In the genomic region with DNA sequence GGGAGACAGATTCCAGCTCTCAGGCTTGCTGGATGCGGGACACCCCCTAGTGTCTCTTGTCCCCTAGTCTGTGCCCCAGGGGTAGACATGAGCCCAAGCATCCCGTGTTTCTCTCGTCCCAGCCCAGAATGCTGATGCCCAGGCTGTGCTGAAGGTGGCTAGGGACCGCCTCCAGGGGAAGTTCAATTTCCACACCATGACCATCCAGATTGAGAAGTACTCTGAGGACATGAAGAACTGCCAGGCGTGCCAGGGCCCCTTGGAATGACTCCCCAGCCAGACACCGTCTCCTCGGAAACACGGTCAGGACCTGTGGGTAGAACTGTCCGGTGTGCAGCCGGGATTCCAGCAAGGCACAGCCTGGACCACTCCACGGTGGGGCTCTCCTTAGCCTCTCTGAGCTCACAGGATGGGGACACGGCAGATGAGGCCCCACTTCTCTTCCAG, we compare ENCODE assay signal across 22 mouse cellular contexts. TPM values are rescaled to one million over a fixed set of nuclear protein-coding genes. Genes with fewer than 3 reads are reported as not detected.
DNase-seq lines count a peak whose midpoint lies in the region; ATAC-seq and TF ChIP-seq lines count a peak whose summit lies in the region.
"Had no signal": no experiment of that assay in that cellular context is flagged by ENCODE, and none has a peak within 500 bp of the region (broad histone marks: within the 10 kb centered on the region; RNA-seq: fewer than 3 reads in every experiment).

No protein-coding gene starts in this region.

- H3K27me3 ChIP-seq in hindbrain, embryonic 13.5 days = peaks cover 12% of the 10 kb centered on the region
- H3K27me3 ChIP-seq in hindbrain, embryonic 12.5 days = peaks cover 8% of the 10 kb centered on the region; the same call in 1 of the 2 replicates
- no peaks in the 10 kb centered on the region for H3K27me3 ChIP-seq in testis, adult 2 months (ENCODE audit: control insufficient read depth, insufficient read depth, low read length)

- H3K4me3 ChIP-seq in hindbrain, embryonic 13.5 days = no peak overlapping the region
- H3K4me3 ChIP-seq in hindbrain, embryonic 12.5 days = no peak overlapping the region
- no peak overlapping the region for H3K4me3 ChIP-seq in testis, adult 2 months (ENCODE audit: control insufficient read depth, low read depth, low read length)
- H3K4me3 ChIP-seq: forebrain, embryonic 12.5 days; hindbrain, embryonic 15.5 days; left cerebral cortex, adult 2 months; limb, embryonic 10.5 days; megakaryocyte, embryonic 14.5 days had no signal

- no peak overlapping the region for H3K27ac ChIP-seq in hindbrain, embryonic 13.5 days
- no peak overlapping the region for H3K27ac ChIP-seq in hindbrain, embryonic 12.5 days
- peak overlapping the region; percentile 30; the same call in 1 of the 2 replicates for H3K27ac ChIP-seq in testis, adult 2 months (ENCODE audit: control insufficient read depth, insufficient read depth, low read depth, low read length)
- H3K27ac ChIP-seq: forebrain, embryonic 12.5 days; hindbrain, embryonic 15.5 days; left cerebral cortex, adult 2 months; stomach, postnatal 0 days had no signal

- DNase-seq in gastrocnemius, postnatal 25 days = peak; percentile 47
- DNase-seq in gastrocnemius, postnatal 10 days = no peak
- DNase-seq in testis, postnatal 14 days (ENCODE audit: low spot score) = no peak
- no peak for DNase-seq in thymus, postnatal 10 days (ENCODE audit: low spot score in 2 of 2)
- DNase-seq: cerebellum, adult 2 months; cerebellum, postnatal 36 days; layer of hippocampus, adult 9-11 months; lung, adult 2 months; right cerebral cortex, postnatal 25 days; thymus, postnatal 36 days had no signal

- H3K4me2 ChIP-seq in hindbrain, embryonic 13.5 days = no peak overlapping the region
- no peak overlapping the region for H3K4me2 ChIP-seq in hindbrain, embryonic 12.5 days (replicated peaks)
- H3K4me2 ChIP-seq: forebrain, embryonic 12.5 days; hindbrain, embryonic 15.5 days; liver, embryonic 11.5 days had no signal

- peaks cover 17% of the 10 kb centered on the region for H3K4me1 ChIP-seq in hindbrain, embryonic 13.5 days (replicated peaks)
- H3K4me1 ChIP-seq in hindbrain, embryonic 12.5 days = peaks cover 21% of the 10 kb centered on the region
- H3K4me1 ChIP-seq in testis, adult 2 months (ENCODE audit: control insufficient read depth, insufficient read depth, low read length) = peaks cover 14% of the 10 kb centered on the region

- 63% methylated on average over 12 of the region's 12 CpGs for WGBS in hindbrain, embryonic 13.5 days
- 60% methylated on average over 12 of the region's 12 CpGs for WGBS in hindbrain, embryonic 12.5 days

- TF ChIP-seq CTCF in testis, adult 2 months (IDR thresholded peaks at IDR 0.05; ENCODE audit: control insufficient read depth, insufficient read depth, insufficient replicate concordance, low read depth, low read length) = no peak

- ATAC-seq in hindbrain, embryonic 13.5 days (ENCODE audit: low FRiP score) = no peak
- ATAC-seq in hindbrain, embryonic 12.5 days (ENCODE audit: low FRiP score) = no peak
- ATAC-seq: midbrain, embryonic 16.5 days had no signal

- H3K9me3 ChIP-seq in hindbrain, embryonic 13.5 days = no peaks in the 10 kb centered on the region
- H3K9me3 ChIP-seq in hindbrain, embryonic 12.5 days (replicated peaks) = no peaks in the 10 kb centered on the region
- H3K9me3 ChIP-seq: forebrain, embryonic 12.5 days; hindbrain, embryonic 15.5 days; limb, embryonic 10.5 days; megakaryocyte, embryonic 14.5 days had no signal

- no peaks in the 10 kb centered on the region for H3K36me3 ChIP-seq in hindbrain, embryonic 13.5 days
- no peaks in the 10 kb centered on the region for H3K36me3 ChIP-seq in hindbrain, embryonic 12.5 days
- no peaks in the 10 kb centered on the region for H3K36me3 ChIP-seq in testis, adult 2 months (ENCODE audit: control insufficient read depth, insufficient read depth, low read length)
- H3K36me3 ChIP-seq: forebrain, embryonic 12.5 days; hindbrain, embryonic 15.5 days; limb, embryonic 10.5 days had no signal

- peak overlapping the region; percentile 46; the same call in 1 of the 2 replicates for H3K9ac ChIP-seq in hindbrain, embryonic 13.5 days
- no peak overlapping the region for H3K9ac ChIP-seq in hindbrain, embryonic 12.5 days
- H3K9ac ChIP-seq: forebrain, embryonic 12.5 days; hindbrain, embryonic 15.5 days had no signal

- TF ChIP-seq POLR2A in testis, adult 2 months (IDR thresholded peaks at IDR 0.05; ENCODE audit: control insufficient read depth, low read depth, low read length) = no peak

RNA-seq across cellular contexts. Expression of a gene that starts 9.3 kb away (rescaled TPM):
- total RNA-seq in gastrocnemius, postnatal 25 days (2021) = 1 to 10 TPM; 1.4 to 7.2 TPM
- total RNA-seq in gastrocnemius, postnatal 10 days (2021) = under 1 TPM; 0.29 to 0.66 TPM
- polyA plus RNA-seq in hindbrain, embryonic 13.5 days (2015; fragmentation: Nextera tagmentation; extraction: Ambion mirVana) = not detected in 2 replicates
- not detected in 2 replicates for polyA plus RNA-seq in hindbrain, embryonic 12.5 days (2016; fragmentation: Nextera tagmentation; extraction: Ambion mirVana)
- 19.1 and 21.3 TPM in 2 replicates for polyA plus RNA-seq in testis, adult 2 months (2012; rRNA removed)
- total RNA-seq: left cerebral cortex, adult 2 months had no signal
- polyA plus RNA-seq: forebrain, embryonic 12.5 days; limb, embryonic 10.5 days; liver, embryonic 11.5 days had no signal

RNA-seq across cellular contexts. Expression of a gene that starts 31.4 kb away (rescaled TPM):
- 10 to 100 TPM; 25.5 to 29.2 TPM for total RNA-seq in gastrocnemius, postnatal 25 days (2021)
- total RNA-seq in gastrocnemius, postnatal 10 days (2021) = 10 to 100 TPM; 24.7 to 27.4 TPM
- 0.36 and 0.45 TPM in 2 replicates for polyA plus RNA-seq in hindbrain, embryonic 13.5 days (2015; fragmentation: Nextera tagmentation; extraction: Ambion mirVana)
- 1.2 and 1.7 TPM in 2 replicates for polyA plus RNA-seq in hindbrain, embryonic 12.5 days (2016; fragmentation: Nextera tagmentation; extraction: Ambion mirVana)
- 0.25 and 0.26 TPM in 2 replicates for polyA plus RNA-seq in testis, adult 2 months (2012; rRNA removed)

RNA-seq across cellular contexts. Expression of a gene that starts 37.4 kb away (rescaled TPM):
- 100 to 1,000 TPM; 113 to 253 TPM for total RNA-seq in gastrocnemius, postnatal 25 days (2021)
- 100 to 1,000 TPM in 1 of 2 experiments, 10 to 100 TPM in 1; 78.5 to 107 TPM for total RNA-seq in gastrocnemius, postnatal 10 days (2021)
- polyA plus RNA-seq in hindbrain, embryonic 13.5 days (2015; fragmentation: Nextera tagmentation; extraction: Ambion mirVana) = 0.38 and 0.51 TPM in 2 replicates
- 0.54 and 1.6 TPM in 2 replicates for polyA plus RNA-seq in hindbrain, embryonic 12.5 days (2016; fragmentation: Nextera tagmentation; extraction: Ambion mirVana)
- polyA plus RNA-seq in testis, adult 2 months (2012; rRNA removed) = 1.6 and 1.8 TPM in 2 replicates
- total RNA-seq: adrenal gland, adult 2 months had no signal

RNA-seq across cellular contexts. Expression of a gene that starts 43.8 kb away (rescaled TPM):
- total RNA-seq in gastrocnemius, postnatal 25 days (2021) = 1 to 10 TPM; 3.2 TPM
- total RNA-seq in gastrocnemius, postnatal 10 days (2021) = 1 to 10 TPM; 2.4 to 2.9 TPM
- polyA plus RNA-seq in hindbrain, embryonic 13.5 days (2015; fragmentation: Nextera tagmentation; extraction: Ambion mirVana) = 7.8 TPM in 2 replicates
- polyA plus RNA-seq in hindbrain, embryonic 12.5 days (2016; fragmentation: Nextera tagmentation; extraction: Ambion mirVana) = 9.2 and 10.7 TPM in 2 replicates
- 36.0 and 37.2 TPM in 2 replicates for polyA plus RNA-seq in testis, adult 2 months (2012; rRNA removed)

Comparison
In these comparisons a context has a peak if more than half of its experiments do, and no peak if none do; other contexts are left out.
1. RNA of a gene that starts 9.3 kb away (polyA plus RNA-seq): 19.1 to 21.3 TPM in testis, adult 2 months; not detected in hindbrain, embryonic 13.5 days and not detected in hindbrain, embryonic 12.5 days; every median in the first group is over 10 times any median in the second.